Mouse (Mus musculus): Measurements from ENCODE around the gene Ccdc106. TPM values are rescaled to one million over a fixed set of nuclear protein-coding genes. Genes with fewer than 3 reads are reported as not detected.

Ccdc106 gene
- polyA plus RNA-seq, 1 experiment from 2014 or later, result not detected

DNA sequence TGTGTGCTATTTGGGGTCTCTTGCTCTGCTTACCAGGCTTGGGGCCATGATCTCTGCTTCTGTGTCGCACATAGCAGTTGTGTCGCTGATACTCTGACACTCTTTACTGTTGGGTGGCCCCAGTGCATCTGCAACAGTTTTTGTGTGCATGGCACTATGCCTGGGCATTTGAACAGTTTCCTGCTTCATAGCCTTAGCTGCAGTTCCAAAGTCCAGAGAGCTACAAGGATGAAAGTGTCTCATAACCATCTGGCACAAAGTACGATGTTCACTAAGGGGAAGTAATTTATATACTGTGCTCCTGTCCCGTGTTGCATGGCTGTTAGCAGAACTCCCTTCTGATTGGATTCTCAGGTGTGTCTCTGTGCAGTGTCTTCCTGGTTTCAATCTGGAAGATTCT is 67.5 kb downstream of the Ccdc106 start:
- ATAC-seq, result no peak
- no peaks in the 10 kb centered on the region for H3K9me3 ChIP-seq (ENCODE audit: low read length)
- no peak overlapping the region for H3K9ac ChIP-seq (replicated peaks)
- DNase-seq, result peak; percentile 9
- WGBS (ENCODE audit: insufficient replicate concordance), result 63% methylated on average over 4 of the region's 4 CpGs
- TF ChIP-seq CTCF (IDR thresholded peaks at IDR 0.05; ENCODE audit: low read depth) (no peak), EP300 (IDR thresholded peaks at IDR 0.05; ENCODE audit: low read depth) (no peak)
- peaks cover 78% of the 10 kb centered on the region for H3K36me3 ChIP-seq (replicated peaks; ENCODE audit: insufficient read depth, low read length)
- H3K4me3 ChIP-seq (ENCODE audit: low read depth, low read length), result no peak overlapping the region
- H3K4me1 ChIP-seq (ENCODE audit: insufficient read depth), result peaks cover 31% of the 10 kb centered on the region
- no peaks in the 10 kb centered on the region for H3K27me3 ChIP-seq (ENCODE audit: insufficient read depth, low read length)
- no peak overlapping the region for H3K4me2 ChIP-seq (ENCODE audit: low read depth, low read length)
- H3K27ac ChIP-seq (ENCODE audit: low read depth), result no peak overlapping the region

DNA sequence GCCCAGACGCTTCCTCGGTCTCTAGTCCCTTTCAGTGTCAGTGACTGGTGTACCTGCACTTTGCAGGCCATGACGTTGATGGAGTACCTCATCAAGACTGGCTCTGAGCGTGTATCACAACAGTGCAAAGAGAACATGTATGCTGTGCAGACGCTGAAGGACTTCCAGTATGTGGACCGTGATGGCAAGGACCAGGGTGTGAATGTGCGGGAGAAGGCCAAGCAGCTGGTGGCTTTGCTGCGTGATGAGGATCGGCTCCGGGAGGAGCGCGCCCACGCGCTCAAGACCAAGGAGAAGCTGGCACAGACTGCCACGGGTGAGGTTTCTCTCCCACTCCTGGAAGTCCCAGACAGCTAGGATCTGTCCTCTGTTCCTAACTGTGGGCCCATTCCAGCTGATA is 69.5 kb downstream of the Ccdc106 start:
- Histone ChIP-seq H3K27me3 (ENCODE audit: insufficient read depth, low read length) (no peaks in the 10 kb centered on the region), H3K27ac (ENCODE audit: low read depth) (no peak overlapping the region), H3K4me1 (ENCODE audit: insufficient read depth) (peaks cover 16% of the 10 kb centered on the region), H3K4me2 (ENCODE audit: low read depth, low read length) (no peak overlapping the region), H3K9me3 (ENCODE audit: low read length) (no peaks in the 10 kb centered on the region), H3K9ac (replicated peaks) (no peak overlapping the region), H3K4me3 (ENCODE audit: low read depth, low read length) (no peak overlapping the region), H3K36me3 (replicated peaks; ENCODE audit: insufficient read depth, low read length) (peaks cover 83% of the 10 kb centered on the region)
- DNase-seq, result peak; percentile 9
- 93% methylated on average over 15 of the region's 15 CpGs for WGBS (ENCODE audit: insufficient replicate concordance)
- TF ChIP-seq EP300 (IDR thresholded peaks at IDR 0.05; ENCODE audit: low read depth) (no peak), CTCF (IDR thresholded peaks at IDR 0.05; ENCODE audit: low read depth) (no peak)
- ATAC-seq, result no peak

DNA sequence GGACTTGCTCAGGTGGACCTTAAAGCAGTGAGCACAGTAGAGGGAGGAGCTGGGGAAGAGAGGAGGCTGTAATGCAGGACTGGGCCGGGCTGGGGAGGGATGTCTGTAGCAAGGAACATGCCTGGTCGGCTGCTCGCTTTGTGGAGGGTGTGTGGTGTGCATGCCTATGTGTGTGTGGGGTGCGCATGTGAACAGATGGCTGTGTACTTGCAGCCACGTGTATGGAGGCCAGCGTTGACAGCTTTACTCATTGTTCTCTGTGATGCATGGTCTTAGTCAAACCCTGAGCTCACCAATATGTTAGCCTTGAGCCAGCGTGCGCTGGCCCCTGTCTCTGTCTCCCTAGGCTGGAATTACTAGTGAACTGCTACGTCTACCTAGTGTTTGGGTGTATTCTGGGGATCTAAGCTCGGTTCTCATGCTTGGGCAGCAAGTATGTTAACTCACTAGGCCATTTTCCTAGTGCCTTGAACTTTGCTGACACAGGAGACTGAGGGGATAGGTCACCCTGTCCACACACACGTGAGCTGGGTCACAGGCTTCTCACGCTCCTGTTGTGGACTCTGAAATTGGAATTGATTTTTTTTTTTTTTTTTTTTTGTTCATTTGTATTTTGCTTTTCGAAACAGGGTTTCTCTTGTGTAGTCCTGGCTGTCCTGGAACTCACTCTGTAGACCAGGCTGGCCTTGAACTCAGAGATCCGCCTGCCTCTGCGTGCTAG is 70.8 kb downstream of the Ccdc106 start:
- ATAC-seq (peak; percentile 82), DNase-seq (no peak)
- no peak for TF ChIP-seq EP300 (IDR thresholded peaks at IDR 0.05; ENCODE audit: low read depth)
- TF ChIP-seq CTCF (IDR thresholded peaks at IDR 0.05; ENCODE audit: low read depth), result no peak
- no peak overlapping the region for H3K4me3 ChIP-seq (ENCODE audit: low read depth, low read length)
- H3K27me3 ChIP-seq (ENCODE audit: insufficient read depth, low read length), result no peaks in the 10 kb centered on the region
- H3K9ac ChIP-seq (replicated peaks), result no peak overlapping the region; the same call in 1 of the 2 replicates
- H3K36me3 ChIP-seq (replicated peaks; ENCODE audit: insufficient read depth, low read length), result peaks cover 84% of the 10 kb centered on the region
- no peaks in the 10 kb centered on the region for H3K9me3 ChIP-seq (ENCODE audit: low read length)
- WGBS (ENCODE audit: insufficient replicate concordance), result 82% methylated on average over 15 of the region's 15 CpGs
- H3K4me1 ChIP-seq (ENCODE audit: insufficient read depth), result peaks cover 12% of the 10 kb centered on the region
- H3K4me2 ChIP-seq (ENCODE audit: low read depth, low read length), result no peak overlapping the region
- H3K27ac ChIP-seq (ENCODE audit: low read depth), result peak overlapping the region; percentile 60; the same call in 1 of the 2 replicates

DNA sequence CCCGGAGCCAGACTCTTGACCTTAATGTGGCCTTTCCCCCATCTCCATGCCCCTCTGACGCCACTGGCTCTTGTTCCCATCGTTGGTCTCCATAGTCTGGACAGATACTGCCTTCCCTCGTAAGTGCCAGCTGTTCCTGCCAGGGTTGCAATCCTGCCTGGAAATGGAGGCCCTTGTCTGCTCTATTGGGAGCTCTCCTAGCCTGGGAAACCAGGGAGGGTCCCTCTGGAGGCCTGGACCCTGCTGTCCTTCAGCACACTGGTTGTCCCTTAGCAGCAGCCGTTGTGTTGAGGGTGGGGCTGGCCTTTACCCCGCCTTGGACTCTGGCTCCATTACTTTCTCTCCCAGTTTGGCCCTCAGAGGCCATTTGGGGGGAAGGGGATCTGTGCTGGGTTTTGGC is 72.0 kb downstream of the Ccdc106 start:
- DNase-seq (no peak), ATAC-seq (no peak)
- H3K9me3 ChIP-seq (ENCODE audit: low read length), result no peaks in the 10 kb centered on the region
- H3K27me3 ChIP-seq (ENCODE audit: insufficient read depth, low read length), result no peaks in the 10 kb centered on the region
- H3K4me3 ChIP-seq (ENCODE audit: low read depth, low read length), result no peak overlapping the region
- no peak overlapping the region for H3K27ac ChIP-seq (ENCODE audit: low read depth)
- no peak overlapping the region for H3K4me2 ChIP-seq (ENCODE audit: low read depth, low read length)
- TF ChIP-seq EP300 (IDR thresholded peaks at IDR 0.05; ENCODE audit: low read depth) (no peak), CTCF (IDR thresholded peaks at IDR 0.05; ENCODE audit: low read depth) (no peak)
- H3K9ac ChIP-seq (replicated peaks), result no peak overlapping the region
- H3K36me3 ChIP-seq (replicated peaks; ENCODE audit: insufficient read depth, low read length), result peaks cover 83% of the 10 kb centered on the region
- peaks cover 12% of the 10 kb centered on the region for H3K4me1 ChIP-seq (ENCODE audit: insufficient read depth)
- WGBS (ENCODE audit: insufficient replicate concordance), result 91% methylated on average over 6 of the region's 6 CpGs

DNA sequence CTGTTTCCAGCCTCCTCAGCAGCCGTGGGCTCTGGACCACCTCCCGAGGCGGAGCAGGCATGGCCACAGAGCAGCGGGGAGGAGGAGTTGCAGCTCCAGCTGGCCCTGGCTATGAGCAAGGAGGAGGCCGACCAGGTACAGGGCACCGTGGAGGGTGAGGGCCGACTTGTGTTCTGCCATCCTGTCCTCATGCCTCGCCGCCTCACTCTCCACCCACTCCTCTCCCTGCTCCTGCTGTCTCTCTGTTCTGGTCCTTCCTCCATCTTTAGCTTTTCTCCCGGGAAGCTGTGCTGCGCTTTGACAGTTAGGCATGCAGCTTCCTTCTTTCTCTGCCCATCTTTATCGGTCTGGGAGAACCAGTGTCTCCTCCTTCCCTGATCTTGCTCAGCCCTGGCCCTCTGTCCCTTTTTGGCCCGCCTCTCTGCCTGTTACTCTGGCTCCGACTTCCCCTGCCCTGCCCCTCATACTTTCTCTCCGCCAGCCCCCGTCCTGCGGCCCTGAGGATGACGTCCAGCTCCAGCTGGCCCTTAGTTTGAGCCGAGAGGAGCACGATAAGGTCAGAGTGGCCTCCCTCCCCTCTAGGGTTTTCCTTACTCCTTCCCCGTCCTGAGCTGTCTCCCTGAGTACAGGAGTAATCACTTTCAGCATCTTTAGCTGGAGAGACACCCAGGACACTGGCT is 72.6 kb downstream of the Ccdc106 start:
- 87% methylated on average over 21 of the region's 21 CpGs for WGBS (ENCODE audit: insufficient replicate concordance)
- H3K36me3 ChIP-seq (replicated peaks; ENCODE audit: insufficient read depth, low read length), result peaks cover 84% of the 10 kb centered on the region
- no peaks in the 10 kb centered on the region for H3K27me3 ChIP-seq (ENCODE audit: insufficient read depth, low read length)

DNA sequence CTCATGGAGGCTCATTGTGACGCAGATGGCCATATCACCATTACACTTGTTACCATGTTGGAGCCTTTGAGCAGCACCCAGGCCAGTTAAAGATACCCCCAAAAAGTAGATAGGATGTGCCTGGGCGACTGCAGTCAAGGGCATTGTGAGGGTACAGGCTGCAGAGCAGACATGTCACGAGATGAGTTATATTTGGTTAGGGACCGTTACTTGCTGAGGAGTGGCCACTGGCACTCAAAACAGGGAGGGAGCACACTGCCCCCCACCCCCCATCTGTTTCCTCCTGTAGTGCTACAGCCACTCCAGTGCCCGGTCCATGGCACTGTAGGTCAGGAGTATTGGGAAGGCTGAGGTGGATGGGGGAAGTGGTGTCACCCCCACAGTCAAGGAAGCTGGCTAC is 78.4 kb downstream of the Ccdc106 start:
- H3K4me2 ChIP-seq (ENCODE audit: low read depth, low read length), result no peak overlapping the region
- WGBS (ENCODE audit: insufficient replicate concordance), result 78% methylated on average over 5 of the region's 5 CpGs
- ATAC-seq, result no peak
- no peak overlapping the region for H3K27ac ChIP-seq (ENCODE audit: low read depth)
- peaks cover 3% of the 10 kb centered on the region; the same call in 1 of the 2 replicates for H3K4me1 ChIP-seq (ENCODE audit: insufficient read depth)
- no peak overlapping the region for H3K9ac ChIP-seq (replicated peaks)
- DNase-seq, result no peak
- H3K4me3 ChIP-seq (ENCODE audit: low read depth, low read length), result no peak overlapping the region
- no peaks in the 10 kb centered on the region for H3K9me3 ChIP-seq (ENCODE audit: low read length)
- H3K27me3 ChIP-seq (ENCODE audit: insufficient read depth, low read length), result no peaks in the 10 kb centered on the region
- TF ChIP-seq EP300 (IDR thresholded peaks at IDR 0.05; ENCODE audit: low read depth) (no peak), CTCF (IDR thresholded peaks at IDR 0.05; ENCODE audit: low read depth) (no peak)
- H3K36me3 ChIP-seq (replicated peaks; ENCODE audit: insufficient read depth, low read length), result peaks cover 50% of the 10 kb centered on the region

More for the DNA sequence above, 72.6 kb downstream of the Ccdc106 start:
- ATAC-seq, result no peak
- no peaks in the 10 kb centered on the region for H3K9me3 ChIP-seq (ENCODE audit: low read length)
- no peak overlapping the region for H3K27ac ChIP-seq (ENCODE audit: low read depth)
- TF ChIP-seq EP300 (IDR thresholded peaks at IDR 0.05; ENCODE audit: low read depth) (no peak), CTCF (IDR thresholded peaks at IDR 0.05; ENCODE audit: low read depth) (no peak)
- no peak overlapping the region for H3K4me3 ChIP-seq (ENCODE audit: low read depth, low read length)
- no peak overlapping the region for H3K4me2 ChIP-seq (ENCODE audit: low read depth, low read length)
- H3K4me1 ChIP-seq (ENCODE audit: insufficient read depth), result peaks cover 12% of the 10 kb centered on the region
- no peak for DNase-seq
- H3K9ac ChIP-seq (replicated peaks), result no peak overlapping the region

Measured in liver, postnatal 0 days (tissue).